Mouse (Mus musculus): ENCODE results near the gene Smco1.
A peak's percentile ranks its signal among the peaks of the same experiment; 100 is the strongest.
"Not testable (repeated sequence)": the region's sequence is repeated elsewhere in the genome, so short reads cannot be mapped to it uniquely, and the experiment has no call there.

The Smco1 gene

GRCm38 (mm10) chr16:32271291-32271690 is at the start of gene Smco1:
Gene Smco1 (plus strand): TSS chr16:32271468.
- no peak for DNase-seq

GRCm38 (mm10) chr16:32221803-32222202 is 49.5 kb upstream of the Smco1 start:
- DNase-seq: no peak

GRCm38 (mm10) chr16:32222399-32222798 is 48.9 kb upstream of the Smco1 start:
- DNase-seq: no peak

- DNase-seq: not testable (repeated sequence)
These were observed 39.2 kb upstream of the Smco1 start for GRCm38 (mm10) chr16:32232050-32232449.

GRCm38 (mm10) chr16:32237930-32238680 is 33.2 kb upstream of the Smco1 start:
- no peak for DNase-seq

- no peak for DNase-seq
These were observed 31.6 kb upstream of the Smco1 start for GRCm38 (mm10) chr16:32239428-32240312.

- no peak for DNase-seq
These were observed 27.4 kb upstream of the Smco1 start for GRCm38 (mm10) chr16:32243901-32244300.

GRCm38 (mm10) chr16:32246351-32246791 is 24.9 kb upstream of the Smco1 start:
- DNase-seq: peak; percentile 70

GRCm38 (mm10) chr16:32246952-32247370 is 24.3 kb upstream of the Smco1 start, which contains the start of the genes Fbxo45 and Wdr53:
Gene Fbxo45 (minus strand): TSS chr16:32247158.
Gene Wdr53 (plus strand): TSS chr16:32247227.
- DNase-seq: peak; percentile 99

- not testable (repeated sequence) for DNase-seq
These were observed 7.0 kb upstream of the Smco1 start for GRCm38 (mm10) chr16:32264225-32264624.

GRCm38 (mm10) chr16:32273338-32273737 is 2.1 kb downstream of the Smco1 start:
- no peak for DNase-seq

GRCm38 (mm10) chr16:32275041-32275440 is 3.8 kb downstream of the Smco1 start:
- no peak for DNase-seq

GRCm38 (mm10) chr16:32275830-32276229 is 4.6 kb downstream of the Smco1 start:
- no peak for DNase-seq

GRCm38 (mm10) chr16:32277308-32278256 is 6.3 kb downstream of the Smco1 start, which contains the start of gene Rnf168:
Gene Rnf168 (plus strand): TSS chr16:32277459.
- DNase-seq: peak; percentile 91

- DNase-seq: no peak
These were observed 7.1 kb downstream of the Smco1 start for GRCm38 (mm10) chr16:32278396-32278795.

GRCm38 (mm10) chr16:32280211-32280610 is 8.9 kb downstream of the Smco1 start:
- DNase-seq: no peak

GRCm38 (mm10) chr16:32282608-32283007 is 11.3 kb downstream of the Smco1 start:
- DNase-seq: no peak

- DNase-seq: no peak
These were observed 20.6 kb downstream of the Smco1 start for GRCm38 (mm10) chr16:32291821-32292220.

GRCm38 (mm10) chr16:32299617-32300016 is 28.3 kb downstream of the Smco1 start:
- DNase-seq: not testable (repeated sequence)

GRCm38 (mm10) chr16:32303046-32303445 is 31.8 kb downstream of the Smco1 start:
- DNase-seq: no peak

GRCm38 (mm10) chr16:32303886-32304285 is 32.6 kb downstream of the Smco1 start:
- no peak for DNase-seq

GRCm38 (mm10) chr16:32311970-32312369 is 40.7 kb downstream of the Smco1 start:
- no peak for DNase-seq

Data from cerebellum, adult 11-12 months (tissue).